Comparison of ENCODE assay signal across 30 mouse cellular contexts in the genomic region with DNA sequence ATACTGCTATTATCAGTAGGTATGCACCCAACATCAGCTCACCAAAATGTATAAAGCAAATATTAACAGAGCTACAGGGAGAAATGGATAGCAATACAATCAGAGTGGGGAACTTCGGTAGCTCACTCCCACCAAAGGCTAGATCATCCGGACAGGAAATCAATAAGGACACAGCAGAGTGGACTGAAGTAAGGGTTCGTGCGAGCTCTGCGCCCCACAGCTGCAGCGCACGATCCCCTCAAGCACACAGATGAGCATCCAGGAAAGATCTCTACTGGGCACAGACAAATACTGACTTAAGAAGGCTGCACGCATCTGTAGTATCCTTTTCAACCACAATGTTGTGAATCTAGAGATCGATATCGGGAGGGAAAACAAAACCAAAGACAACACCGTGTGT.
DNase-seq lines count a peak whose midpoint lies in the region; ATAC-seq and TF ChIP-seq lines count a peak whose summit lies in the region.
"Had no signal": no experiment of that assay in that cellular context is flagged by ENCODE, and none has a peak within 500 bp of the region (broad histone marks: within the 10 kb centered on the region; RNA-seq: fewer than 3 reads in every experiment).

No protein-coding gene starts in this region.

- WGBS in hindbrain, embryonic 15.5 days = 79% methylated on average over 11 of the region's 11 CpGs
- WGBS in hindbrain, embryonic 13.5 days = 82% methylated on average over 11 of the region's 11 CpGs
- WGBS in liver, adult 2 months = 18% methylated on average over 11 of the region's 11 CpGs
- WGBS in liver, embryonic 11.5 days = 71% methylated on average over 11 of the region's 11 CpGs

- TF ChIP-seq POLR2A in liver, adult 2 months (IDR thresholded peaks at IDR 0.05; ENCODE audit: extremely low read depth, insufficient read depth, low read length) = no peak
- no peak for TF ChIP-seq POLR2A in myocyte (IDR thresholded peaks at IDR 0.05; ENCODE audit: insufficient read length, low read depth)

- TF ChIP-seq CTCF in liver, adult 2 months (IDR thresholded peaks at IDR 0.05; ENCODE audit: low read depth, low read length) = no peak

- H3K9me3 ChIP-seq in hindbrain, embryonic 15.5 days = no peaks in the 10 kb centered on the region
- no peaks in the 10 kb centered on the region for H3K9me3 ChIP-seq in hindbrain, embryonic 13.5 days
- no peaks in the 10 kb centered on the region for H3K9me3 ChIP-seq in liver, embryonic 11.5 days (ENCODE audit: control insufficient read depth, low read length)
- H3K9me3 ChIP-seq: embryonic facial prominence, embryonic 10.5 days; embryonic facial prominence, embryonic 15.5 days; forebrain, embryonic 12.5 days; heart, embryonic 10.5 days; limb, embryonic 13.5 days; liver, embryonic 15.5 days; stomach, embryonic 15.5 days had no signal

- H3K4me2 ChIP-seq in hindbrain, embryonic 15.5 days = peak overlapping the region; percentile 6; the same call in 1 of the 2 replicates
- H3K4me2 ChIP-seq in hindbrain, embryonic 13.5 days = no peak overlapping the region
- H3K4me2 ChIP-seq in liver, embryonic 11.5 days = no peak overlapping the region
- peak overlapping the region; percentile 42 for H3K4me2 ChIP-seq in myocyte (ENCODE audit: low read depth)
- H3K4me2 ChIP-seq: embryonic facial prominence, embryonic 15.5 days; forebrain, embryonic 12.5 days; hindbrain, embryonic 14.5 days; limb, embryonic 13.5 days; liver, embryonic 15.5 days; stomach, embryonic 15.5 days had no signal

- H3K4me3 ChIP-seq in hindbrain, embryonic 15.5 days = no peak overlapping the region
- H3K4me3 ChIP-seq in hindbrain, embryonic 13.5 days = no peak overlapping the region
- peak overlapping the region; percentile 8; the same call in 1 of the 2 replicates for H3K4me3 ChIP-seq in liver, adult 2 months (ENCODE audit: insufficient read depth, low read depth, low read length)
- no peak overlapping the region for H3K4me3 ChIP-seq in liver, embryonic 11.5 days (ENCODE audit: low read depth, low read length)
- no peak overlapping the region for H3K4me3 ChIP-seq in myocyte
- H3K4me3 ChIP-seq: embryonic facial prominence, embryonic 10.5 days; embryonic facial prominence, embryonic 15.5 days; forebrain, embryonic 12.5 days; heart, embryonic 10.5 days; limb, embryonic 13.5 days; liver, embryonic 15.5 days; stomach, embryonic 15.5 days had no signal

- no peak for ATAC-seq in hindbrain, embryonic 15.5 days (ENCODE audit: low FRiP score, low read depth)
- ATAC-seq in hindbrain, embryonic 13.5 days (ENCODE audit: low FRiP score) = no peak
- ATAC-seq in liver, embryonic 11.5 days (replicated peaks; ENCODE audit: low FRiP score) = no peak
- ATAC-seq: forebrain, postnatal 0 days; inflammation-experienced regulatory T-cells, adult 6 months had no signal

- no peak for DNase-seq in liver, adult 2 months (ENCODE audit: extremely low read depth, low read depth, low spot score)
- no peak for DNase-seq in liver, embryonic 11.5 days (ENCODE audit: low spot score)
- peak; percentile 1 for DNase-seq in R1 (ENCODE audit: low read depth, low spot score)
- DNase-seq in neural tube, embryonic 10.5 days (ENCODE audit: extremely low spot score, low spot score) = no peak
- DNase-seq: adrenal gland, adult 2 months; adrenal gland, postnatal 36 days; cerebellum, adult 2 months; cerebellum, postnatal 14 days; forebrain, postnatal 0 days; gastrocnemius, postnatal 10 days; heart, postnatal 4 days; kidney, adult 11 months; kidney, postnatal 36 days; lung, postnatal 36 days; midbrain, embryonic 14.5 days; right cerebral cortex, postnatal 25 days; thymus, adult 18-20 months; thymus, postnatal 25 days had no signal

- no peak overlapping the region for H3K27ac ChIP-seq in hindbrain, embryonic 15.5 days (replicated peaks)
- H3K27ac ChIP-seq in hindbrain, embryonic 13.5 days = no peak overlapping the region
- H3K27ac ChIP-seq in liver, adult 2 months (replicated peaks; ENCODE audit: insufficient read depth, low read depth, low read length) = no peak overlapping the region
- H3K27ac ChIP-seq in liver, embryonic 11.5 days (ENCODE audit: low read depth, low read length) = no peak overlapping the region
- H3K27ac ChIP-seq: embryonic facial prominence, embryonic 10.5 days; embryonic facial prominence, embryonic 15.5 days; forebrain, embryonic 12.5 days; heart, embryonic 10.5 days; hindbrain, embryonic 14.5 days; limb, embryonic 13.5 days; liver, embryonic 15.5 days; stomach, embryonic 15.5 days had no signal

- no peak overlapping the region for H3ac ChIP-seq in myocyte (ENCODE audit: control insufficient read depth, insufficient read length)

- no peaks in the 10 kb centered on the region for H3K79me2 ChIP-seq in liver, adult 2 months (ENCODE audit: control insufficient read depth, insufficient read depth, low read length)
- H3K79me2 ChIP-seq in myocyte (ENCODE audit: control insufficient read depth, insufficient read depth) = no peaks in the 10 kb centered on the region

- H3K36me3 ChIP-seq in hindbrain, embryonic 15.5 days = no peaks in the 10 kb centered on the region
- no peaks in the 10 kb centered on the region for H3K36me3 ChIP-seq in hindbrain, embryonic 13.5 days
- H3K36me3 ChIP-seq in liver, adult 2 months (ENCODE audit: control insufficient read depth, insufficient read depth, low read length) = no peaks in the 10 kb centered on the region
- H3K36me3 ChIP-seq in liver, embryonic 11.5 days (ENCODE audit: control insufficient read depth, insufficient read depth, low read length) = no peaks in the 10 kb centered on the region
- H3K36me3 ChIP-seq in myocyte (ENCODE audit: control insufficient read depth, insufficient read depth) = no peaks in the 10 kb centered on the region
- H3K36me3 ChIP-seq: embryonic facial prominence, embryonic 10.5 days; embryonic facial prominence, embryonic 15.5 days; forebrain, embryonic 12.5 days; heart, embryonic 10.5 days; limb, embryonic 13.5 days; liver, embryonic 15.5 days; stomach, embryonic 15.5 days had no signal

- no peaks in the 10 kb centered on the region for H3K27me3 ChIP-seq in hindbrain, embryonic 15.5 days
- no peaks in the 10 kb centered on the region for H3K27me3 ChIP-seq in hindbrain, embryonic 13.5 days
- H3K27me3 ChIP-seq in liver, adult 2 months (ENCODE audit: control insufficient read depth, insufficient read depth, low read length) = no peaks in the 10 kb centered on the region
- no peaks in the 10 kb centered on the region for H3K27me3 ChIP-seq in liver, embryonic 11.5 days (replicated peaks; ENCODE audit: control insufficient read depth, insufficient read depth, low read length)
- H3K27me3 ChIP-seq in myocyte (ENCODE audit: control insufficient read depth, insufficient read depth, insufficient read length) = no peaks in the 10 kb centered on the region
- H3K27me3 ChIP-seq: embryonic facial prominence, embryonic 15.5 days; liver, embryonic 15.5 days; stomach, embryonic 15.5 days had no signal

- H3K9ac ChIP-seq in hindbrain, embryonic 15.5 days = no peak overlapping the region
- H3K9ac ChIP-seq in hindbrain, embryonic 13.5 days = no peak overlapping the region
- H3K9ac ChIP-seq in liver, adult 2 months (ENCODE audit: low read depth, low read length) = no peak overlapping the region
- H3K9ac ChIP-seq in liver, embryonic 11.5 days (ENCODE audit: low read depth, low read length) = no peak overlapping the region
- H3K9ac ChIP-seq: embryonic facial prominence, embryonic 15.5 days; forebrain, embryonic 12.5 days; forebrain, postnatal 0 days; hindbrain, embryonic 14.5 days; limb, embryonic 13.5 days; liver, embryonic 15.5 days; stomach, embryonic 15.5 days had no signal

- H3K4me1 ChIP-seq in hindbrain, embryonic 15.5 days (replicated peaks) = no peaks in the 10 kb centered on the region
- H3K4me1 ChIP-seq in hindbrain, embryonic 13.5 days (replicated peaks) = peaks cover 4% of the 10 kb centered on the region; the same call in 1 of the 2 replicates
- H3K4me1 ChIP-seq in liver, adult 2 months (ENCODE audit: control insufficient read depth, insufficient read depth, low read length) = no peaks in the 10 kb centered on the region
- H3K4me1 ChIP-seq in liver, embryonic 11.5 days (replicated peaks; ENCODE audit: control insufficient read depth, insufficient read depth, low read length) = no peaks in the 10 kb centered on the region
- H3K4me1 ChIP-seq: embryonic facial prominence, embryonic 10.5 days; embryonic facial prominence, embryonic 15.5 days; forebrain, embryonic 12.5 days; heart, embryonic 10.5 days; limb, embryonic 13.5 days; liver, embryonic 15.5 days; stomach, embryonic 15.5 days had no signal

TF ChIP-seq in myocyte, 11 proteins besides CTCF, POLR2A, EP300 and RAD21:
- TF ChIP-seq SRF (IDR thresholded peaks at IDR 0.05; ENCODE audit: control insufficient read depth, insufficient read length, low read depth) (no peak), USF1 (IDR thresholded peaks at IDR 0.05; ENCODE audit: low read depth) (no peak), MYOD1 (IDR thresholded peaks at IDR 0.05; ENCODE audit: control insufficient read depth in 1 of 3, insufficient read length in 2 of 3, low read depth in 2 of 3) (no peak), E2F4 (IDR thresholded peaks at IDR 0.05; ENCODE audit: insufficient read depth) (no peak), TCF12 (IDR thresholded peaks at IDR 0.05; ENCODE audit: insufficient read depth, poor library complexity, severe bottlenecking) (no peak)

Comparison
In these comparisons a context has a peak if more than half of its experiments do, and no peak if none do; other contexts are left out.
1. H3K4me2 ChIP-seq: peak in hindbrain, embryonic 15.5 days (single experiment) and myocyte (single experiment); none in hindbrain, embryonic 13.5 days (single experiment) and liver, embryonic 11.5 days (single experiment).